Mouse (Mus musculus) monocyte, adult 5-6 weeks (primary cell): ENCODE measurements around the gene Plcb4. TPM values are rescaled to one million over a fixed set of nuclear protein-coding genes. Genes with fewer than 3 reads are reported as not detected.

ENCODE experiments used
- ATAC-seq: fragments of 153-309, 156-312 bp; replicated peaks from 2 replicates; pipeline ENCODE4 v1.8.0; 2017; ENCODE audit warnings: mild to moderate bottlenecking; ENCODE audit not compliant: low TSS enrichment, insufficient number of reproducible peaks, severe bottlenecking, poor library complexity, low FRiP score
- total RNA-seq: library from RNA; stranded (forward); fragments of 200-1000, 200-491, 200-594 nt; gene quantifications from 3 replicates; pipeline ENCODE4 v1.2.3, GENCODE M21; 2017

Gene Plcb4
- total RNA-seq, 1 experiment from 2014 or later: 8.3 TPM

DNA sequence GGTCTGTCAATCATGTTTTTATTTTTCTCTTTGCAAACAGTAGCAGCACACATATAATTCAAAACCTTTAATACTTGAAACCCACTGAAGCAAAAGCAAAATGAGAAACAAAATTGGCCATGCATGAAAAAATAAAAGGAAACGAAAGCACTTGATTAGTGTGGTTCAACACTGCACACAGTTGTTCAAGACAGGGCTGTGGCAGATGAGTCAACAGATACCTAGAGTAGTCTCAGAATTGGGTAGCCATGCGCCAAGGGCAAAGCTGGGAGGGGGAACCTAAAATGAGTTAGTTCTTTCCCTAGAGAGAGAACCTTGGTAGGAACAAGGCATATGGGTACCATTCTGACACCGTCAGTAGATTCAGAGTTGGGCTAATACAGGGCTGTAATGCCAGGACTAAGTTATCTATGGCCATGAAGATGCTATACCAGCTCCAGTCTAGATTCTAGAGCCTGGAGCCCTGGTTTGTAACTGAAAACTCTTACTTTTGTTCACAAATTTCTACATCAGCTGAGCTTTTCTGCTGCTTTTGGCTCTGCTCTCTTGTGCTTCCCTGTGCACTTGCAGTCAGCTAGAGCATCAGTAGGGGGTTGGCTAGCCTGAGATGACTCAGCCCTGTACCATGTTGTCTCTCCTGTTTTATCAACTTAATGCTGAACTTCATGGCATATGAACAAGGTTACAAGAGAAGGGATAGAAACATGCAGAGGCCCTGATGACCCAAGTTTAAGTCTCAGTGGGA, 168.0 kb downstream of the Plcb4 start:
- ATAC-seq: no peak

DNA sequence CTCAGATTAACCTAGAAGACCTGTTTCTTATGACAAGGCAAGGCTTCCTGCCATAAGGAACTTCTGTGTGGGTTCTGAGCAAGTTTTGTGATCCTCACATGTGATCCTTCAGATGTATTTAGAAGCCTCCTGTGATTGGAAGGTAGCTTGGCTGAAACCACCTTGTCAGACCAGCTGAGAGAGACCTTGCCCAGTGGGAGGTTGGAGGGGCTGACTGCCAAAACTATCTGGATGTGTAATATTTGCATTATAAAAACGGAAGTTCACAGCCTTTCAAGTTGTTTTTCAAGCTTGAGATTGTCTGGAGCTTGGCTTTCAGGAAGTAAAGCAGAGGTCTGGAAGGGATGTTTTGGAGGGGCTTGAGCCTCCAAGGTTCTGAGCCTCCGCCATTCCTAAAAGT, 169.6 kb downstream of the Plcb4 start:
- ATAC-seq: no peak

DNA sequence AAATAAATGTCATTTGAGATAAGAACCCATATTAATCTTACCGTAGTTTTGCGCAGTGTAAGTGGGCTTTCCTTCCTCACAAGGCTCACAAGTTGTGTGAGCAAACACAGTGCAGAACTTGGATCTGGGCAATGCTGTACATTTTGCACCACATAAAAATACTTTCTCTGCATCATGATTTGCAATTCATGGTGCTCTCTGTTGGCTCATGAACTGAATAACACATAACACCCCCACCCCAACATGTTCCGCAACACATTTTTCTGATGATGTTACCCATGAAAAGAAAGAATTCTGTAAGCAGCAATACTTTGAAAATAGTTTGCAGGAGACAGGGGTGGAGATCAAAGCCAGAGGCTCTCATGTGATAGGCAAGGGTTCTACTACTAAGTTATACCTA, 174.9 kb downstream of the Plcb4 start:
- no peak for ATAC-seq

DNA sequence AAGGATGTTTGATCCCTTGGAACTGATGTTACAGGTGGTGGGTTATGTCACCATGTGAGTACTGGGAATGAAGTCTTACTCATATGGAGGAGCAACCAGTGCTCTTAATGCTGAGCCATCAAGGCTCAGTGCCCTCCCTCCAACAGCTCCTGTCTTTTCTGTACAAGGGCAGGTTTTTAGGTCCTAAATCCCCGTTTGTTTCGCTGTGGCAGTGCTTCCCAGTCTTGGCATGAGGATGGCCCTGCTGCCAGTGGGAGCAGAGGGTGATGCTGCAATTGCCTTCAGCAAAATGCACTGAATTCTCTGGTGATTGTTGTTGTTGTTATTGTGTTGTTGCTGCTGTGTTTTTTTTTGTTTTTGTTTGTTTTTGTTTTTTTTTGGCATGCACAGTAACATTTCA, 175.6 kb downstream of the Plcb4 start:
- no peak for ATAC-seq

DNA sequence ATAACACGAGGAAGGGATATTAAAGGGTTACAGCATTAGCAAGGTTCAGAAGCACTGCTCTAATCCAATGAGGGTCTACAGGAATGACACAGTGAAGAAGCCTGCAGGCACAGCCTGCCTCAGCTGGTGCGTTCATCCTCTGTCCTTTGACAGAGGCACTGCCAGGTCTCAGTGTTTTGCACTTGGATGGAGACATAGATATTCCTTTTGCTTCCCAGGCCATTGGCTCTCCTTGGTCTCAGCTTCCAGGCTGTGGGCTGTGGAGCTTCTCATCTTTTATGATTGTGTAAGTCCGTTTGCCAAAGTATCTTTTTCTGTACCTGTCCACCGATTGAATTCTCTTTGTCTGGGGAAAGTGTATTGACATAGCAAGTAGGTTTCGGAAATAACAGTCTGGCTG, 177.1 kb downstream of the Plcb4 start:
- no peak for ATAC-seq

DNA sequence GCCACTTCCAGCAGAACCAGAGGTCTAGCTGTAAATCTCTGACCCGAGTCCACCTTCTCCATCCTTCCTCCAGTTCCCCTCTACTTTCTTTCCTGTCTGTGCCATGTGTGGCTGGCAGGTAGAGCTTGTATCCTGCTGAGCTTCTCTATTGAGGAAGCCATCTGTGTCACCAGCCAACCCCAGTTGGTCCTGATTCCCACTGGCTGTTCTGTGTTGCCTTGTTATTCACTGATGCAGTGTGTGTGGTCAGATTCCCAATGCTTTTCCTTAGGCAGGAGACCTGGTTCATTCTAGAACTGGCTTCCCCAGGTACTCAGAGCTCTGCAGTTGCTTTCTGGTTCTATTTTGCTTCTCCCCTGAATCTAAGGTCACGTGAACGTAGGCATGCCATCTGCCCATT, 177.6 kb downstream of the Plcb4 start:
- no peak for ATAC-seq

DNA sequence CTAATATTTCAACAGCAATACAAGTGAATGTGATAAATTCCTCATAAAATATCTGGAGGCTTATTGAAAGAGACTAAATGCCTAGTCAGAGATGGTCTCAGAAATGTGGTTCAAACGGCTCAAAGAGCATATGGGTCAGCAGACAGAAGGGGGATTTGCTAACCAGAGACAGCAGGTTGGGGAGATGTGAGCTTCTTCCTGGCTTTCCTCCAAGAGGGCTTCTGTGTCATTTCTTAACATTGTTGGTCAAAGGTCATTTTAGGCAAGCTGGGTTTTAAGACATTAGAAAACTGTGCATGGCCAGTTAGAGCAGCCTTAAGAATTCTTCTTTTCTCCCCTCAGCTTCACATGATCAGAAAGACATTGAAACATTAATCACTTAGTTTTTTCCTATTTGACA, 178.9 kb downstream of the Plcb4 start:
- ATAC-seq: no peak

DNA sequence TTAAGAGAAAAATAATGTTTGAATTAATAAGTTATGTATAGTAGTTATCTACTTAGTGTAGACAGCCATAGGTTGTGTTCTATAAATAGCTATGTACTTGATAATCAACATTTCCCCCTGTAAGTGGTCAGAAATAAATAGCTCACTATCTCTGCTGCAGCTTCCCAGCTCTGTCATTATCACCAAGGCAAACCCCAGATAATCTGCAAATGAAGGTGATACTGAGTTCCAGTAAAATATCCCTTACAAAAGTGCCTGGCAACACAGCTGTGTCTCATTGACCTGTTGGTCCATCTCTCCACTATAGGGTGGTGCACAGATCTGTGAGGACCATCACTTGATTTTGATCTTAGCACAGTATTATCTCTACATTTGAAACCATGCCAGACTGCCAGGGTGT, 179.3 kb downstream of the Plcb4 start:
- ATAC-seq: no peak

DNA sequence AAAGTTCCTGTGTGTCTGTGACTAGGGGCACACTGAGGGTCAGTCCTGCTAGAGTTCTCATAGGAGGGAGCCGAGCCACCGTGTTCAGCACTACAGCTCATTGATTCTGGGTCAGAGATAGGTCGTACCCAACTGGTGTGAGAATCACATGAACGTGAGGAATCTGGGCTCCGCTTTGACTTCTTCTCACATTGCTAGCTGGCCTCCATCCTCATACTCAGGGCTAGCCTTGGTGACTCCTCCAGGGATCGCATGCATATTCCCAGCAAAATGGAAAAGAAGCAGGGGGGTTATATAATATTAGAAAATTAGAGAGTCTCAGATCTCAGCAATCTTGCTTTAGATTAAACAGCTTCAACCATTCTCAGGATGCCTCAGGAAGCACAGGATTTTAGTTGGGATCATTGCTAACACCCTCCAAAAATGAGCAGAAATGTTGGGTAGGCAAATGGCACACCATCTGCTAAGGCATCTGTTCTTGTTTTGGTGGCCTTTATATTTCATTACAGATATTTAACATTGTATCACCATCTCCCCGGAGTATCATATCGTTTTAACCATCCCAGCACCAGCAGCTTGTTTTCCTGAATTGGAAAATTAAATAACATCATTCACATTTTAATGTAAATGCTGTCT, 180.0 kb downstream of the Plcb4 start:
- no peak for ATAC-seq

DNA sequence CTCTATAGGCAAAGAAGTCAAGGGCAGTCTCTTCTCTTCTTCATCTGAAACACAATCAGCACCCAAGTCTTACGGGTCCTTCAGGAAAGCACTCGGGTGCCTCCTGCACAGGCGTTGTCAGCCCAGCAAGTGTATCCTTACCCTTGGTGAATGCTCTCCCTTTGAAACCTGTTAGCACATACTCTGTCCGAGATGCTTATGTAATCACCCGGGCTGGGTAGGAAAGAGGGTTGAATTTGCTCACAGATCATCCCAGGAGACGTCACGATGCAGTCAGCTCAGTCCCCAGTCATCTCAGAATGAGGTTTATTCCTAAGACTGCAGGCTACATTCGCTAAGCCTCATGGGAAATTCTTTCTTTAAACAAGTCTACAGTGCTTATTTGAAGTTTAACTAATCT, 184.9 kb downstream of the Plcb4 start:
- no peak for ATAC-seq

DNA sequence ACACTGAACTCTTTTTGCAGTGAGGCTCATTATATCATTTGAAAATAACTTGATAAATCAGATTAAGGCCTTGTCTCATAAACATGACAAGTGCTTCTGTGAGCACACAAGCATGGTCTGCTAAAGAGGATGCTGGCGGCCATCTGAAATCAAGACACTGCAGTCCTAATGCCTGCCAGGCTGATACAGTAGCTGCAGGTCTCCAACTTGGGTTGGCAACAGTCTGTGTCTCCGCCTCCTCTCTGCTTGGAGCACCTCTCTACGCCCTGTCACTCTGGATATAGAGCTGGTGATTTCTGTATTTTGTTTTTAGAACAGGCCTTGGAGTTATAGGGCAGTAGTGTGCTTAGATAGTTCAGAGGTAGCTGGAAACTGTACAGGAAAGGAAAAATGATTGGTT, 188.1 kb downstream of the Plcb4 start:
- no peak for ATAC-seq

DNA sequence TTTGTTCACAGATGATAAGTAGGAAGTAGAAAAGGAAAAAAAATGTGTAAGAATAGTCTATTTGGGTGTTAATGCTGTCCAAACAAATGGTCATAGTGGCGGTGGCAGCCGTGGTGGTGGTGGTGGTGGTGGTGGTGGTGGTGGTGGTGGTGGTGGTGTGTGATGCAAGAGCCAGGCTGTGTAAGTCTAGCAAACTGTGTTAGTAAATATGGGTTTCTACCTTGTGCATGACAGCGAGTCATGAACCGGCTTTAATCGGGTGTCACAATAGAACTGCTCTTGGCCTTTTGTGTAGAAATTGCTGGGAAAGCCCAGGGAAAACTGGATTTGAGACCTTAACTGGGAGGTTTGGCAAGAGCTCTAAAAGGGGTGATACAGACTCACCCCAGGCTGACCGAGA, 188.9 kb downstream of the Plcb4 start:
- no peak for ATAC-seq

DNA sequence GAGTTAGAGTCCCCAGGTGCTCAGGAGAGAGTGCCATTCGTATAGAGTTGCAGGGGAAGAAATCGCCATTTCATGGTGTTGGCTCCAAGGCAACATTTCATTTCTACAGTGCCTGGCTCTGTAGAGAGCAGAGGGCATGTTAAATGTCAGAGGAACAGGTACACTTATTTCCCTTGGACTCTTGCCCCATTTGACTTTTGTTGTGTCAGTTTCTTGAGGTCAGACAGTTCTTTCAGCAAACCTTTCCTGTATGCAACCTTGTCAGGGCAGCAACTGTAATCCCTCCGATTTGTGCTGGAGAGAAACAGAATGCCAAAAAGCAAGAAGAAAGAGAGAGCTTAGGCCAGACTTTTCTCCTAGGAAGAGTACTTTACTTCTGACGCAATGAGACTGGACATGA, 189.4 kb downstream of the Plcb4 start:
- no peak for ATAC-seq

DNA sequence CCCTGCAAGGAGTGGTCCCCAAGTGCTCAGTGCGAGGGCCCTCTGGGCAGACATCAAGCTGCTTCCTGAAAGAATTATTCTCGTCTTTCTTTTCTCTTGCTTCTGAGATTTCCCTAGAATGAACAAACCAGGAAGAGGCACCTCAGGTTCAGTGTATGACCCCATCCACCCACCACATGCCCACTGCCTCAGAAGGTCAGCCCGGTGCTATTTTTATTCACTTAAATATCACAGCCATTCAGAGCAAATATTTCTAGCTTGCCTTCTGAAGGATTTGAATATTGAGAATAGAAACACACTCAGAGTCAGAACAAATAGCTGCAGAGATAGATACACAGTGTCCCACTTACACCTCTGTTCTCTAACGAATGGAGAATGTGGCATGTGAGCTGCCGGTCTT, 193.2 kb downstream of the Plcb4 start:
- no peak for ATAC-seq

DNA sequence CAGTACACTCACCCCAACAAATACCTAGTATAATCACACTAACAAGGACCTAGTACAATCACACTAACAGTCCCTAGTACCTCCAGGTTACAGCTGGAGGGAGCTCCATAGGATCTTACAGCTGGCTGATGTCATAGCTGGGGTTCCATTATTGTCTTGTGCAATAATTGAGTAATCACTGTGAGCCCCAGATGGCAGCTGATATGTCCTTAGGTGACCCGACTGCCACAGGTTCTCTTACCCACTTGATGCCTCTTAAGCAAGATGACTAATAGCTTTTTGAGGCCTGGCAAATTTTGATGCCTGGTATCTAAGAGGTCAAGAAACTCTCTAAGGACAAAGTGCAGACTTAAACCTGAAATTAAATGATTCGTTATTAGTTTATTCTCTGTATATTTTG, 194.3 kb downstream of the Plcb4 start:
- ATAC-seq: no peak

DNA sequence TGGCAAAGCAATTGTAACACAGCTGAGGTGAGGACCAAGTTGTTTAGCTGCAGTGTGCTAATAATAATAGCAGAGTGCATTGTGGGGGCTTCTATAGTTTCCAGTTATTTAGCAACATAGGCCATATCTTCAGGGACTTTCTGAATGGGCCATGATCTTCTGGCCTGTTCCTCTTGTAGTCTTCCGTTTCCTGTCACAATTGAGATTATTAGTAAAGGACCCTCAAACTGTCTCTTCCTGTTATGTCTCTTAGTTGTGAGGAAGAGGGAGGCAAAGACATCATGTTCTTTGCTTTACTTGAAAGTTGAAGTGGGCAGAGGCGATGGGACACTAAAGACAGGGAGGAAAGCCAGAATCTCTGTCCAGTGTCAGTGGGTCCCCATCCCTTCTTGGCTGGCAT, 195.2 kb downstream of the Plcb4 start:
- no peak for ATAC-seq

DNA sequence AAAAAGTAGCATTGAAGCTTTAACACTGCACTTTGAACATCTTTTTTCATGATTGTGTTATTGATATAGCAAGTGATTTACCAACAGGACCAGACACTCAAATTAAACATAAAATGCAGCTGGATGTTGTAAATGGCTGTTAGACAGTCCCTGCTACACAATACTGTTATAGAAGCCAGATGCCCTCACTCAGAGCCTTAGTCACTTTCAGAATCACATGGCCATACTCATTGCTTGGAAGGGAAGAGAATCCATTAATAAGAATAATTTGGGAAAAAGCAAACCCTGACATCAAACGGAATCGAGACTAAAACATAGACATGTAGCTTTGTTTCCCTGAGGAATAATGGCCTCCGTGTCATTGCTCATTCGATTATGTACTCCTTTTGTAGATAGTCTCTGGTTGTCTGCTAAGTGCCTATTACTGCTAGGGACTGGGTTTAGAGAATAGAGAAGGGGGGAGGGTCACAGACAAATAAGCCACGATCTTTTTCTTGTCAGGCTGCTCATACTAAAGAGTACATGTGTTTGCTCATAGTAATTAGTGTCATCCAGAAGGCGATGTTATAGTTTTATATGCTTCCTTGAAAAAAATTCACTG, 197.2 kb downstream of the Plcb4 start:
- ATAC-seq: no peak

DNA sequence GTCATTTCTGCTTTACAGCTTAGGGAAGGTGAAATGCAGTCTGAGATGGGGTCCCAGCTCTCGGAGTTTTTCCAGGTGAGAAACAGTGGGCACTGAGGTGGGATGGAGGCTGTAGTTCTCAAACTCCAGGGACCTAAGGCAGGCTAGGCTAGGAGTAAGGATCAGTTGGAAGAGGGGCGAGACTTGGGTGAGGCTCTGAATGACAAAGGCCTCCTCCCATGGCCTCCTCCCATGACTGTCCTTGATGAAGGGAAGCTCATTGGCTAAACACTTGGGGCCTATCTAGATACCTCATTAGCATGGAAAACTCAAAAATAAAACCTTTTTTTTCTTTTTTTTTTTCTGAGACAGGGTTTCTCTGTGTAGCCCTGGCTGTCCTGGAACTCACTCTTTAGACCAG, 198.0 kb downstream of the Plcb4 start:
- ATAC-seq: no peak

DNA sequence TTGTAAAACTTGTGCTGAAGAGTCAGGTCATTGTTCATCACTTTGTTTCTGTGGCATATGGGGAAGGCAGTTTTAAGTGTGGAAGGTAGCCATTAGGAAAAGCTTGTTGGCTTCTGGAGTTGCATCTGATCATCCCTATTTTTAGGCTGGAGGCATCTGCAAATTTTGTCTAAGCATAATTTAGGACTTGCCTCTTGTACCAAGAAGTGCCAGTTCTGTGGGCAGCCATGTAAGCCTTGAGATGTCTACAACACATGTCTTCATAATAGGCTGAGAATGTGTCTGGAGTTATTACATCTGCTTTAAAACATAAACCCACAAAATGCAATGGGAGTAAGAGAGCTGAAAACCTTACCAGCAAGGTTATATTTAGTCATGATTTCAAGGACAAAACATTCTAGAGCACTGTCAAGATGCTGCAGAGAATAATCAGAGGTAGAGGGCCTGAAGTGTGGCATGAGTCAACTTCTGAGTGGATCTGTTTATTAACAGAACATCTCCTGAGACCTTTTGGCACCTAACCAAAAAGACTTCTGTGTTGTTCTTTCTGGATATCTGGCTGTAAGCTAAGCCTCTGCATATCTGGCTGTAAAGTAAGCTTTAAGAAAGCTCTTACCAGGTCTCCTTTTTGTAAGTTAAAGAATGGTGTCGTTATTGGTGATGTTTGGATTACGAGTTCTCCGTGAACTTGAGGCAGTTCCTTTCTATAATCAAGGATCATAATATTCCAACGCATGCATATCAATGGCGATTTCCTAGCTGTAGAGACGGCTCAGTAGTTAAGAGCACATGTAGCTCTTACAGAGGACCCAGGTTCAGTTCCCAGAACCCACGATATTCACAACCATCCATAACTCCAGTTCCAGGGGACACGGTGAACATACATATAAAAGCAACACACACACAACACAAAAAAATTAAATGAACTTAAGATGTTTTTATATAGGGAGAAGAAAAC, 203.0 kb downstream of the Plcb4 start:
- no peak for ATAC-seq
